In the genomic region with DNA sequence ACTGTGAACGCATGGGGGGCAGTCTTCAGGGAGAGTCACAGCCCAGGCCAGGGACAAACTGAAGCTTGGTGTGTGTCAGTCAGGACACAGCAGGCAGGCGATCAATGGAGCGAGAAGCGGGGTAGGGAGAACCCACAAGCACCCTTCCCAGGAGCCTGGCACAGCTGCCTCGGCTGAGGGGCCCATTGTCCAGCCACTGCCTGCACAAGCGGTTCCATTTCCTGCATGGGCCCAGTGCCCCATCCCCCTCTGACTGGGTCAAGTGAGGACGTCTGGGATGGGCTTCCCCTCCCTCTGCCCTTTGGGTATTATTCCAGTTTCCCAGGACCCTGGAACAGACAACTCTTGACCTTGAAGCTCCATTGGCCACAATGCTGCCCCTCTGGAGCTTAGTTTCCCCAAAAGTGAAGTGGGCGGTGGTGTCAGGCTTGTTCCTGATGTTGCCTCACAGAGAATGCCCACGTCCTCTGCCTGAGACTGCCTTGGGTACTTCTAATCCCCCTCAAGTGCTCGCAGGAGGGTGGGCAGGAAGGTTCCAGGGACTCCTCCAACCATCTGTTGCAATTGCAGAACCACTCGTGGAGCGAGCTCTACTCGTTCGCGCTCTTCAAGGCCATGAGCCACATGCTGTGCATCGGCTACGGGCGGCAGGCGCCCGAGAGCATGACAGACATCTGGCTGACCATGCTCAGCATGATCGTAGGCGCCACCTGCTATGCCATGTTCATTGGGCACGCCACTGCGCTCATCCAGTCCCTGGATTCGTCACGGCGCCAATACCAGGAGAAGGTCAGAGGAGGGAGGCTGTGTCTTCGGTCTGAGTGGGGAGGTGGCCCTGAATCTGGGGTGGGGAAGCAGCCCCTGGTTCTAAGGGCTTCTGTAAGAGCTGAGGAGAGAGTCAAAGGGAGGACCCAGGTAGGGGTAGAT, we compare ENCODE assay signal across 16 mouse cellular contexts. TPM values are rescaled to one million over a fixed set of nuclear protein-coding genes. Genes with fewer than 3 reads are reported as not detected.
DNase-seq lines count a peak whose midpoint lies in the region; ATAC-seq and TF ChIP-seq lines count a peak whose summit lies in the region.
"Had no signal": no experiment of that assay in that cellular context is flagged by ENCODE, and none has a peak within 500 bp of the region (broad histone marks: within the 10 kb centered on the region; RNA-seq: fewer than 3 reads in every experiment).

No protein-coding gene starts in this region.

- 0 out of 2 replicates have a peak, but pooled peaks cover 4% of the 10 kb centered on the region for H3K9me3 ChIP-seq in hindbrain, embryonic 12.5 days (replicated peaks)
- H3K9me3 ChIP-seq in hindbrain, embryonic 13.5 days: no peaks in the 10 kb centered on the region; the same call in 1 of the 2 replicates
- peaks cover 3% of the 10 kb centered on the region; the same call in 1 of the 2 replicates for H3K9me3 ChIP-seq in heart, embryonic 10.5 days
- H3K9me3 ChIP-seq: limb, embryonic 15.5 days had no signal

- no peak overlapping the region for H3K4me3 ChIP-seq in hindbrain, embryonic 12.5 days
- no peak overlapping the region for H3K4me3 ChIP-seq in hindbrain, embryonic 13.5 days
- H3K4me3 ChIP-seq in cortical plate, adult 2 months (ENCODE audit: insufficient read depth, low read length): no peak overlapping the region
- H3K4me3 ChIP-seq in olfactory bulb, adult 2 months (ENCODE audit: insufficient read depth, low read depth, low read length): no peak overlapping the region
- H3K4me3 ChIP-seq in heart, embryonic 10.5 days: no peak overlapping the region
- H3K4me3 ChIP-seq: forebrain, embryonic 12.5 days; hindbrain, embryonic 10.5 days; limb, embryonic 15.5 days; midbrain, embryonic 13.5 days had no signal

- no peaks in the 10 kb centered on the region; the same call in 1 of the 2 replicates for H3K36me3 ChIP-seq in hindbrain, embryonic 12.5 days
- peaks cover 27% of the 10 kb centered on the region for H3K36me3 ChIP-seq in hindbrain, embryonic 13.5 days
- peaks cover 1% of the 10 kb centered on the region; the same call in 1 of the 2 replicates for H3K36me3 ChIP-seq in heart, embryonic 10.5 days

- peak; percentile 46 for DNase-seq in lung, postnatal 10 days
- DNase-seq in lung, postnatal 25 days (ENCODE audit: low spot score): no peak
- no peak for DNase-seq in heart, embryonic 10.5 days (ENCODE audit: low spot score)
- DNase-seq: adrenal gland, adult 8-10 months; cerebellum, adult 9-10 months; embryo, embryonic 11 days; liver, postnatal 0 days; spleen, adult 18-20 months had no signal

- WGBS in hindbrain, embryonic 12.5 days: 73% methylated on average over 28 of the region's 28 CpGs
- 74% methylated on average over 28 of the region's 28 CpGs for WGBS in hindbrain, embryonic 13.5 days
- WGBS in olfactory bulb, adult 2 months: 61% methylated on average over 28 of the region's 28 CpGs
- WGBS in heart, embryonic 10.5 days: 63% methylated on average over 28 of the region's 28 CpGs

- 0 out of 2 replicates have a peak, but pooled peaks have one; percentile 14 for ATAC-seq in hindbrain, embryonic 12.5 days (ENCODE audit: low FRiP score)
- ATAC-seq in hindbrain, embryonic 13.5 days (ENCODE audit: low FRiP score): no peak
- ATAC-seq: liver, postnatal 0 days; midbrain, embryonic 13.5 days had no signal

- no peaks in the 10 kb centered on the region; the same call in none of the 2 replicates for H3K4me1 ChIP-seq in hindbrain, embryonic 12.5 days
- H3K4me1 ChIP-seq in hindbrain, embryonic 13.5 days (replicated peaks): no peaks in the 10 kb centered on the region; the same call in 1 of the 2 replicates
- peaks cover 2% of the 10 kb centered on the region; the same call in 1 of the 2 replicates for H3K4me1 ChIP-seq in cortical plate, adult 2 months (ENCODE audit: control insufficient read depth, insufficient read depth, low read length)
- H3K4me1 ChIP-seq in olfactory bulb, adult 2 months (ENCODE audit: control insufficient read depth, insufficient read depth, low read length): peaks cover 31% of the 10 kb centered on the region
- peaks cover 10% of the 10 kb centered on the region for H3K4me1 ChIP-seq in heart, embryonic 10.5 days
- H3K4me1 ChIP-seq: forebrain, embryonic 12.5 days; midbrain, embryonic 13.5 days had no signal

- no peak overlapping the region for H3K27ac ChIP-seq in hindbrain, embryonic 12.5 days
- no peak overlapping the region for H3K27ac ChIP-seq in hindbrain, embryonic 13.5 days
- peak overlapping the region; percentile 60 for H3K27ac ChIP-seq in cortical plate, adult 2 months (ENCODE audit: insufficient read depth, low read length)
- H3K27ac ChIP-seq in olfactory bulb, adult 2 months (ENCODE audit: insufficient read depth, low read depth, low read length): peak overlapping the region; percentile 27; the same call in 1 of the 2 replicates
- H3K27ac ChIP-seq in heart, embryonic 10.5 days: no peak overlapping the region
- H3K27ac ChIP-seq: forebrain, embryonic 12.5 days; hindbrain, embryonic 10.5 days; limb, embryonic 15.5 days; midbrain, embryonic 13.5 days had no signal

- TF ChIP-seq CTCF in cortical plate, adult 2 months (IDR thresholded peaks at IDR 0.05; ENCODE audit: extremely low read depth, insufficient read depth, low read length): no peak
- no peak for TF ChIP-seq CTCF in olfactory bulb, adult 2 months (IDR thresholded peaks at IDR 0.05; ENCODE audit: insufficient read depth, low read depth, low read length)

- no peaks in the 10 kb centered on the region for H3K27me3 ChIP-seq in hindbrain, embryonic 12.5 days
- no peaks in the 10 kb centered on the region for H3K27me3 ChIP-seq in hindbrain, embryonic 13.5 days
- peaks cover 12% of the 10 kb centered on the region; the same call in 1 of the 2 replicates for H3K27me3 ChIP-seq in heart, embryonic 10.5 days (ENCODE audit: insufficient read depth, poor library complexity, severe bottlenecking)
- H3K27me3 ChIP-seq: forebrain, embryonic 12.5 days; limb, embryonic 15.5 days; midbrain, embryonic 13.5 days had no signal

- H3K9ac ChIP-seq in hindbrain, embryonic 12.5 days: no peak overlapping the region
- no peak overlapping the region for H3K9ac ChIP-seq in hindbrain, embryonic 13.5 days
- H3K9ac ChIP-seq: forebrain, embryonic 12.5 days; limb, embryonic 15.5 days; liver, postnatal 0 days; midbrain, embryonic 13.5 days had no signal

- no peak for TF ChIP-seq POLR2A in cortical plate, adult 2 months (IDR thresholded peaks at IDR 0.05; ENCODE audit: extremely low read depth, insufficient read depth, low read length)
- no peak for TF ChIP-seq POLR2A in olfactory bulb, adult 2 months (IDR thresholded peaks at IDR 0.05; ENCODE audit: insufficient read depth, low read depth, low read length)

- H3K4me2 ChIP-seq in hindbrain, embryonic 12.5 days (replicated peaks): no peak overlapping the region
- no peak overlapping the region for H3K4me2 ChIP-seq in hindbrain, embryonic 13.5 days
- H3K4me2 ChIP-seq: forebrain, embryonic 12.5 days; limb, embryonic 15.5 days; midbrain, embryonic 13.5 days had no signal

RNA-seq across cellular contexts. Expression of gene Hcn2, which starts 12.2 kb away (rescaled TPM):
- 0.45 and 0.48 TPM in 2 replicates for polyA plus RNA-seq in hindbrain, embryonic 12.5 days (2016; fragmentation: Nextera tagmentation; extraction: Ambion mirVana)
- polyA plus RNA-seq in hindbrain, embryonic 13.5 days (2015; fragmentation: Nextera tagmentation; extraction: Ambion mirVana): 0.43 and 0.64 TPM in 2 replicates
- polyA plus RNA-seq in cortical plate, adult 2 months (2012; rRNA removed): 123 and 128 TPM in 2 replicates
- not detected in 2 replicates for polyA plus RNA-seq in olfactory bulb, adult 2 months (2012; ENCODE audit: insufficient read depth, insufficient read length, low replicate concordance, missing spikeins)
- not detected in 2 replicates for polyA plus RNA-seq in heart, embryonic 10.5 days (2016; fragmentation: Nextera tagmentation; extraction: Ambion mirVana)

RNA-seq across cellular contexts. Expression of gene Polrmt, which starts 17.8 kb away (rescaled TPM):
- polyA plus RNA-seq in hindbrain, embryonic 12.5 days (2016; fragmentation: Nextera tagmentation; extraction: Ambion mirVana): 42.7 and 47.5 TPM in 2 replicates
- polyA plus RNA-seq in hindbrain, embryonic 13.5 days (2015; fragmentation: Nextera tagmentation; extraction: Ambion mirVana): 37.1 and 42.4 TPM in 2 replicates
- 51.6 and 54.9 TPM in 2 replicates for polyA plus RNA-seq in cortical plate, adult 2 months (2012; rRNA removed)
- not detected in 2 replicates for polyA plus RNA-seq in olfactory bulb, adult 2 months (2012; ENCODE audit: insufficient read depth, insufficient read length, low replicate concordance, missing spikeins)
- polyA plus RNA-seq in heart, embryonic 10.5 days (2016; fragmentation: Nextera tagmentation; extraction: Ambion mirVana): 39.8 and 42.5 TPM in 2 replicates

RNA-seq across cellular contexts. Expression of gene Bsg, which starts 24.3 kb away (rescaled TPM):
- polyA plus RNA-seq in hindbrain, embryonic 12.5 days (2016; fragmentation: Nextera tagmentation; extraction: Ambion mirVana): 658 and 661 TPM in 2 replicates
- 690 and 717 TPM in 2 replicates for polyA plus RNA-seq in hindbrain, embryonic 13.5 days (2015; fragmentation: Nextera tagmentation; extraction: Ambion mirVana)
- polyA plus RNA-seq in cortical plate, adult 2 months (2012; rRNA removed): 1,018 and 1,074 TPM in 2 replicates
- polyA plus RNA-seq in olfactory bulb, adult 2 months (2012; ENCODE audit: insufficient read depth, insufficient read length, low replicate concordance, missing spikeins): not detected in 2 replicates
- polyA plus RNA-seq in heart, embryonic 10.5 days (2016; fragmentation: Nextera tagmentation; extraction: Ambion mirVana): 1,251 and 1,319 TPM in 2 replicates

RNA-seq across cellular contexts. Expression of gene Fgf22, which starts 26.3 kb away (rescaled TPM):
- 0.42 and 0.72 TPM in 2 replicates for polyA plus RNA-seq in hindbrain, embryonic 12.5 days (2016; fragmentation: Nextera tagmentation; extraction: Ambion mirVana)
- polyA plus RNA-seq in hindbrain, embryonic 13.5 days (2015; fragmentation: Nextera tagmentation; extraction: Ambion mirVana): 1.00 and 2.1 TPM in 2 replicates
- polyA plus RNA-seq in cortical plate, adult 2 months (2012; rRNA removed): 6.5 and 9.7 TPM in 2 replicates
- not detected in 2 replicates for polyA plus RNA-seq in olfactory bulb, adult 2 months (2012; ENCODE audit: insufficient read depth, insufficient read length, low replicate concordance, missing spikeins)
- polyA plus RNA-seq in heart, embryonic 10.5 days (2016; fragmentation: Nextera tagmentation; extraction: Ambion mirVana): 0.11 and 0.16 TPM in 2 replicates
- polyA plus RNA-seq: liver, postnatal 0 days had no signal

RNA-seq across cellular contexts. Expression of gene Rnf126, which starts 38.2 kb away (rescaled TPM):
- polyA plus RNA-seq in hindbrain, embryonic 12.5 days (2016; fragmentation: Nextera tagmentation; extraction: Ambion mirVana): 103 and 108 TPM in 2 replicates
- polyA plus RNA-seq in hindbrain, embryonic 13.5 days (2015; fragmentation: Nextera tagmentation; extraction: Ambion mirVana): 87.9 and 90.7 TPM in 2 replicates
- polyA plus RNA-seq in cortical plate, adult 2 months (2012; rRNA removed): 157 TPM in 2 replicates
- polyA plus RNA-seq in olfactory bulb, adult 2 months (2012; ENCODE audit: insufficient read depth, insufficient read length, low replicate concordance, missing spikeins): not detected in 2 replicates
- 84.4 and 113 TPM in 2 replicates for polyA plus RNA-seq in heart, embryonic 10.5 days (2016; fragmentation: Nextera tagmentation; extraction: Ambion mirVana)

Comparison
In these comparisons a context has a peak if more than half of its experiments do, and no peak if none do; other contexts are left out.
1. H3K27ac ChIP-seq: peak in cortical plate, adult 2 months (single experiment) and olfactory bulb, adult 2 months (single experiment); none in hindbrain, embryonic 12.5 days (single experiment), hindbrain, embryonic 13.5 days (single experiment) and heart, embryonic 10.5 days (single experiment).
2. RNA of gene Hcn2, which starts 12.2 kb away (polyA plus RNA-seq): 123 to 128 TPM in cortical plate, adult 2 months and not detected in olfactory bulb, adult 2 months; 0.43 to 0.64 TPM in hindbrain, embryonic 13.5 days, 0.45 to 0.48 TPM in hindbrain, embryonic 12.5 days and not detected in heart, embryonic 10.5 days; every median in the first group is over 10 times any median in the second.
3. RNA of gene Polrmt, which starts 17.8 kb away (polyA plus RNA-seq): 51.6 to 54.9 TPM in cortical plate, adult 2 months, 42.7 to 47.5 TPM in hindbrain, embryonic 12.5 days, 39.8 to 42.5 TPM in heart, embryonic 10.5 days and 37.1 to 42.4 TPM in hindbrain, embryonic 13.5 days; not detected in olfactory bulb, adult 2 months; every median in the first group is over 10 times any median in the second.